Mouse (Mus musculus): Measurements from ENCODE around the gene Dnah14. TPM values are rescaled to one million over a fixed set of nuclear protein-coding genes. Genes with fewer than 3 reads are reported as not detected.

Dnah14 gene
- polyA plus RNA-seq, 1 experiment, result 2.2 TPM

GRCm38 (mm10) chr1:181856329-181856728, 280.0 kb downstream of the Dnah14 start:
- no peak for TF ChIP-seq POLR2A (IDR thresholded peaks at IDR 0.05; ENCODE audit: extremely low read depth, insufficient read depth, low read length)
- TF ChIP-seq CTCF (IDR thresholded peaks at IDR 0.05; ENCODE audit: extremely low read depth, insufficient read depth, low read length), result no peak
- H3K4me1 ChIP-seq (ENCODE audit: control insufficient read depth, insufficient read depth, low read length), result 0 out of 2 replicates have a peak, but pooled peaks cover 1% of the 10 kb centered on the region

DNA sequence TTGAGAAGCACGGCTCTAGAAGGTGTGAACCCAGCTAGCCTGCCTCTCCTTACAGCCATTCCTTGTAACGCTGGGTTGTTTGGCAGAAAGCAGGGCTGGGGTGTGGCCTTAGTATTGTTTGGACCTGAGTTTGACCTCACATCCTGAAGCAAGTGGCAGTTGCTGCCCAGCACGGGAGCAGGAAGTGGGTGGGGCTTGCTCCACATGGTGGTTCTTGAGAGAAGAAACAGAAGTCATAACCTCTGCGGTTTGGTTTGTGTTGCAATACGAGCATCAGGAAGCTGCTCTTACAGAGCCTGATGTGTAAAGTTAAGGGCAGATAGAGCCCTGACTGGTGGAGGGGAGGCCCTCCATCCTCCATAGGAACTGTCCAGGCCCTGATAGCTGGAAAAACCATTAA, 284.3 kb downstream of the Dnah14 start:
- TF ChIP-seq CTCF (IDR thresholded peaks at IDR 0.05; ENCODE audit: extremely low read depth, insufficient read depth, low read length), result no peak
- Histone ChIP-seq H3K27ac (ENCODE audit: insufficient read depth, low read length) (no peak overlapping the region), H3K4me1 (ENCODE audit: control insufficient read depth, insufficient read depth, low read length) (no peaks in the 10 kb centered on the region), H3K4me3 (ENCODE audit: insufficient read depth, low read length) (no peak overlapping the region)

More at GRCm38 (mm10) chr1:181856329-181856728, 280.0 kb downstream of the Dnah14 start:
- Histone ChIP-seq H3K27ac (ENCODE audit: insufficient read depth, low read length) (no peak overlapping the region), H3K4me3 (ENCODE audit: insufficient read depth, low read length) (no peak overlapping the region)

DNA sequence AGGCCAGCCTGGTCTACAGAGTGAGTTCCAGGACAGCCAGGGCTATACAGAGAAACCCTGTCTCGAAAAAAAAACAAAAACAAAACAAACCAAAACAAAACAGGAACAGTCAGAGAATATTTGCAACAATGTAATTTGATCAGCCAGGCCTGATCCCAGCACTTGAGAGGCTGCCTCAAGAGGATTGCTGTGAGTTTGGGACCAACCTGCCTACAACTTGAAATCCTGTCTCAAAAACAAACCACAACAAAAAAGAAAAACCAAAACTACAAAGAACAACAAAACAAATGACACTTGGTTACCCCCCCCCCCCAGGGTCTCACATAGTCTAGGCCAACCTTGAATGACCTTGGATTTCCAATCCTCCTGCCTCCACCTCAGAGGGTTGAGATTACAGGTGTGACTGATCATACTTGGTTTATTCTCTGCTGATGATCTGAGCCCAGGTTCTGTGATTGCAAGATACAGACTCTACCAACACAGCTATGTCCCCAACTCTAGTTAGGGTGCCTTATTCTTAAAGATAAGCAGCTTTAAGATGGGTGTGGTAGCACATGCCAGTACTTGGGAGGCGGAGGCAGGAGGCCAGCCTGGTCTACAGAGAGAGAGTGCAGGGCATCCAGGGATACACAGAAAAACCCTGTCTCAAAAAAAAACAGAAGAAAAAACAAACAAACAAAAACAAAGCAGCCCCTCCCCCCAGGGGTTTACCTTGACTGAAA, 285.0 kb downstream of the Dnah14 start:
- Histone ChIP-seq H3K4me1 (ENCODE audit: control insufficient read depth, insufficient read depth, low read length) (no peaks in the 10 kb centered on the region), H3K4me3 (ENCODE audit: insufficient read depth, low read length) (no peak overlapping the region)
- TF ChIP-seq POLR2A (IDR thresholded peaks at IDR 0.05; ENCODE audit: extremely low read depth, insufficient read depth, low read length), result no peak
- no peak for TF ChIP-seq CTCF (IDR thresholded peaks at IDR 0.05; ENCODE audit: extremely low read depth, insufficient read depth, low read length)

GRCm38 (mm10) chr1:181862676-181863374, 286.5 kb downstream of the Dnah14 start:
- TF ChIP-seq POLR2A (IDR thresholded peaks at IDR 0.05; ENCODE audit: extremely low read depth, insufficient read depth, low read length) (no peak), CTCF (IDR thresholded peaks at IDR 0.05; ENCODE audit: extremely low read depth, insufficient read depth, low read length) (no peak)
- Histone ChIP-seq H3K4me3 (ENCODE audit: insufficient read depth, low read length) (no peak overlapping the region), H3K27ac (ENCODE audit: insufficient read depth, low read length) (no peak overlapping the region), H3K4me1 (ENCODE audit: control insufficient read depth, insufficient read depth, low read length) (no peaks in the 10 kb centered on the region)

More for the DNA sequence above, 285.0 kb downstream of the Dnah14 start:
- H3K27ac ChIP-seq (ENCODE audit: insufficient read depth, low read length), result no peak overlapping the region

DNA sequence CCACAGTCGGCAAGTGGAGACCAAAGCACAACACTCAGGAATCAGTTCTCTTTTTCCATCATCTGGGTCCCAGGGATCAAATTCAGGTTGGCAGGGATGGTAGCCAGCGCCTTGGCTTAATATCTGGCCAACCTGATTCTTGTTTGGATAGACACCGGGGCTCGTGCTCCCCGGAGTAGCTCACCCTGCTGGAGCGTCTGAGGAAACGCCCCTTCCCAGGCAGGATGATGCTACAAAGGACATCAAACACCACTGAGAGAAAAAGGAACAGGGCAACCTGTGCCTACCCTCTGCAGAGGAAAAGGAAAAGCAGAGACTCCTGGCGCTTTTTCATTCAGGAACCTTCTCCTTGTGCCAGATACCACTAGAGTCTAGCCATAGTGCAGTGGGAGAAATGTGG, 287.1 kb downstream of the Dnah14 start:
- Histone ChIP-seq H3K4me1 (ENCODE audit: control insufficient read depth, insufficient read depth, low read length) (no peaks in the 10 kb centered on the region), H3K27ac (ENCODE audit: insufficient read depth, low read length) (no peak overlapping the region), H3K4me3 (ENCODE audit: insufficient read depth, low read length) (no peak overlapping the region)
- no peak for TF ChIP-seq CTCF (IDR thresholded peaks at IDR 0.05; ENCODE audit: extremely low read depth, insufficient read depth, low read length)
- no peak for TF ChIP-seq POLR2A (IDR thresholded peaks at IDR 0.05; ENCODE audit: extremely low read depth, insufficient read depth, low read length)

Other genes with a start within 250 kb of the Dnah14 start
- 53.0 and 57.0 TPM in 2 replicates for gene Cnih3, start 223.9 kb upstream of the Dnah14 start, polyA plus RNA-seq (2012; rRNA removed)
- 0.26 and 0.54 TPM in 2 replicates for gene Ccdc121, start 65.1 kb upstream of the Dnah14 start, polyA plus RNA-seq (2012; rRNA removed)